Mouse (Mus musculus): ENCODE results near the gene Trmt2b.

DNA sequence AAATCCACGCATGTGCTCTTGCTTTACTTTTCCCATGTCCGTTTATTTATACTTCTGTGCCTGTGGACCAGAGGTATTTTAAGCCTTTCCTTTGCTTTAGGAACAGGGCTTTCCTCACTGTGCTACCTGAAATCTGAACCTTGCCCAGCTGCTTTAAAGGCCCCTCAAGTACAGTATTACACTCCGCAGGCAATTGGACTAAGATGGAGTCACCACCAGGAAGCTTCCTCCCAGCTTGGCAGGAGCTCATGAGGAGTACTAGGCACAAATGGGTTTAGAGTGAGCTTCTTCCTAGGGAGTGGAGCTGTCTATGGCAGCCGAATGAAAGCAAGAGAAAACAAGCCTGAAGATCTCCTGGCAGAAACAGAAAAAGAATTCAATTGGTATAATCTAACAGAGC lies 20.4 kb upstream of the Trmt2b start:
- TF ChIP-seq TAL1 (IDR thresholded peaks at IDR 0.05; ENCODE audit: low read length) (no peak), GATA1 (IDR thresholded peaks at IDR 0.05; ENCODE audit: low read length) (no peak)
